Mouse (Mus musculus): ENCODE results near the gene Mpc2. TPM values are rescaled to one million over a fixed set of nuclear protein-coding genes. Genes with fewer than 3 reads are reported as not detected.

Mpc2 gene
- 1,118 TPM for polyA plus RNA-seq (2014; fragmentation: Illumina TruSeq; extraction: RNeasy Lipid Tissue Mini Kit (QIAGEN cat#74804); ENCODE audit: low read depth, low replicate concordance)

DNA sequence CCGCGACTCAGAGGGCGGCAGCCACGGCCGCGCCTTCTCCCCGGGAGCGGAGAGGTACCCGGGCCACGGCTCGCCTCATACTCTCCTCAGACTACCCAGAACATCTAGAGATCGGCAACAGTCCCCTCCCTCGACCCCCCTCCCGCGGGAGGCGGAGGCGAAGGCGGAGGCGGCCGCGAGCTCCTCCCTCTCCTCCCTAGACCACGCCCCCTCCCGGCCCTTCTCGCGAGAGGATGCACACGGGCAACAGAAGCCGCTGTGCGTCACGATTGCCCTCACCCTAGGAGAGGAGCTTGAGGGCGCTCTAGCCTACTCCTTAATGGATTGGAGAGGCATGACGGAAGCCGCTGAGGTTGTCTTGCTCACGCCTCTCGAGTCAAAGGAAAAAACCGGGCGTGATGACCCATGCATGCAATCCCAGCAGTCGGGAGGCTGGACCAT lies at the start of gene Mpc2, which contains the start of gene Dcaf6:
Mpc2 (plus strand) TSS at position 278 of the 441 bp plus-strand sequence.
Dcaf6 (minus strand) TSS at position 116 of the 441 bp plus-strand sequence.

DNA sequence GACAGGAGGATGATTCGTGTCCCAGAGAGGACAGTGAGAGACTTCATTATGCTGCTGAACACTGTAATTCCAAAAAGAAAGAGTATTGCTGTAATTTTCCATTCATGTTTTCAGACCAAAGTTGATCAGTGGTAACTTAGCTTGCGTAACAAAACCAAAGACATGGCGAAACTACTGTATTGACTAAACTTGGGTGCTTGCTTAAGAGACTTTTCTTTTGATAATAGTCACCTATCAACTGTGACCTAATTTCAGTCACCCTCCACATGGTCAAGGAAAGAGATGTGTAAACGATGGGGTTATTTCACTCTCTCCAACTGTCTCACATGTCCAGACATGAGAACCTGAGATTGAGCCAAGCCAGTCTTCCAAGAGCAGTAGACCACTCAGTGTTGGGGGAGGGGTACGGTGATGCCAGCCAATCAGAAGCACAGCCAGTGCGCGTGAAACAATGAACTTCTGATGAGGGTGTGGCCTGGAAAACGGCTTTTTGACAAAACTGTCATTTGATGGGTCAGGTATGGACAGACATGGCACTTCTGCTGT lies 24.3 kb downstream of the Mpc2 start, which contains the start of gene Adcy10:
Adcy10 (plus strand) TSS at position 496 of the 546 bp plus-strand sequence.

Other genes with a start within 250 kb of the Mpc2 start
- gene Tiprl, start 223.6 kb upstream of the Mpc2 start, polyA plus RNA-seq (2014; fragmentation: Illumina TruSeq; extraction: RNeasy Lipid Tissue Mini Kit (QIAGEN cat#74804); ENCODE audit: low read depth, low replicate concordance), result 44.8 TPM
- 0.05 TPM for gene Gpr161, start 164.8 kb upstream of the Mpc2 start, polyA plus RNA-seq (2014; fragmentation: Illumina TruSeq; extraction: RNeasy Lipid Tissue Mini Kit (QIAGEN cat#74804); ENCODE audit: low read depth, low replicate concordance)
- gene Dcaf6, start 162 bp upstream of the Mpc2 start, polyA plus RNA-seq (2014; fragmentation: Illumina TruSeq; extraction: RNeasy Lipid Tissue Mini Kit (QIAGEN cat#74804); ENCODE audit: low read depth, low replicate concordance), result 48.2 TPM
- gene Adcy10, start 24.5 kb downstream of the Mpc2 start, polyA plus RNA-seq (2014; fragmentation: Illumina TruSeq; extraction: RNeasy Lipid Tissue Mini Kit (QIAGEN cat#74804); ENCODE audit: low read depth, low replicate concordance), result not detected
- gene Mpzl1, start 173.9 kb downstream of the Mpc2 start, polyA plus RNA-seq (2014; fragmentation: Illumina TruSeq; extraction: RNeasy Lipid Tissue Mini Kit (QIAGEN cat#74804); ENCODE audit: low read depth, low replicate concordance), result 5.2 TPM
- gene Rcsd1, start 249.1 kb downstream of the Mpc2 start, polyA plus RNA-seq (2014; fragmentation: Illumina TruSeq; extraction: RNeasy Lipid Tissue Mini Kit (QIAGEN cat#74804); ENCODE audit: low read depth, low replicate concordance), result 2.1 TPM

All from liver, adult 10 weeks (tissue).